In the genomic region with DNA sequence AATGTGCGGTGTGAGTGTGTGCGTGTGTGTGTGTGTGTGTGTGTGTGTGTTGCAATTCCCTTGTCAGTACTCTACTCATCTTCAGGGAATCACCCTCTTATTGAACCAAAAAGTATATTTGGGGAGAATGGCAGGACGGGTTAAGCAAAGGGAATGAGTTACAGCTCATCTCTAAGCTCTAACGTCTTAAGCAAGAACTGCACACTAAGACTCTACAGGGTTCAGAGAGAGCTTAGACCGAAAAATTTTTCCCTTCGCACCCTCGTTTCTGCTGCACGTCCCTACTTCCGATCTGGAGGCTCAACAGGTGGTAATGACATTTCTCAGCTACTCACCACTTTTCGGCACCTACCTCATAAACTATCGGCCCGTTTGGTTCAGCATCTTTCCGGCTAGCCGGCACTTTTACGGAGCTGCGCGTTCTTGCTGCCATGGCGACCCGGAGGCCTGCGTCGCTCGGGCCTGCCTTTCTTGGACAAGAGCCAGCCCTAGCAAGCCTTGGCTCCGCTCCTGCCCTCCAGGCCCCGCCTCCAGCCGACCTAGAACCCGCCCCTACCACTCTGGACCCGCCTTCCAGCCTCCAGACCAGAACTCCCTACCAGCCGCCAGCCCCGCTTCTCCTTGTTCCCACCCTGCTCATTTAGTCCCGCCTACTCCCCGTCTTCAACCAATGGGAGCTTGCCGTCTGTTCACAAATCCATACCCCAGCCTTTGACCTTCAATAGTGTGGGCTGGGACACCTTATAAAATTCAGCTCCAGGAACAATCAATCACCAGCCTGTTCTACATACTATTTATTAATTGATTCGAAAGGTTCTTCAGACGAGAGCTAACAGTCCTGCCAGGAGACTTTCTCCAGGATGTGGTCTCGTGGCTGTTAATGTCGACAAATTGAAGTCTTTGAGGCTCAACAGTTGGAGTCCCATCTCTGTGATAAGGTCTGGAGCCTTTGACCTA, we compare ENCODE assay signal across 8 mouse cellular contexts. TPM values are rescaled to one million over a fixed set of nuclear protein-coding genes. Genes with fewer than 3 reads are reported as not detected.
DNase-seq lines count a peak whose midpoint lies in the region; ATAC-seq and TF ChIP-seq lines count a peak whose summit lies in the region.

A gene (minus strand): TSS at position 604 of the 957 bp plus-strand sequence.

- H3K9ac ChIP-seq in forebrain, embryonic 13.5 days = no peak within 1 kb of the TSS; the same call in 1 of the 2 replicates
- no peak within 1 kb of the TSS for H3K9ac ChIP-seq in liver, embryonic 16.5 days (ENCODE audit: low read depth, low read length)
- H3K9ac ChIP-seq in neural tube, embryonic 14.5 days (replicated peaks; ENCODE audit: low read depth, low read length) = no peak within 1 kb of the TSS

- TF ChIP-seq POLR2A in testis, adult 2 months (IDR thresholded peaks at IDR 0.05; ENCODE audit: control insufficient read depth, low read depth, low read length) = peak; percentile 46; the same call in 1 of the 2 replicates

- intact Hi-C loops in heart, postnatal 10 days (cut with DNase I) = loop anchor here (10.0 kb wide), 1 partner anchor 294 kb away; no protein-coding TSS in a partner anchor

- peak; percentile 96 to 97 for DNase-seq in heart, postnatal 10 days
- peak; percentile 73 for DNase-seq in large intestine, adult 2 months (ENCODE audit: low read depth, low spot score)

- ATAC-seq in cerebellum, adult (ENCODE audit: insufficient number of reproducible peaks, low FRiP score, low TSS enrichment) = peak; percentile 85
- peak; percentile 97 for ATAC-seq in forebrain, embryonic 13.5 days
- peak; percentile 99 for ATAC-seq in liver, embryonic 16.5 days (ENCODE audit: low read depth)
- ATAC-seq in neural tube, embryonic 14.5 days (ENCODE audit: low read depth) = peak; percentile 96

- no peak for TF ChIP-seq CTCF in E14TG2a.4 (conservative IDR thresholded peaks at IDR 0.05; ENCODE audit: low read length)
- TF ChIP-seq CTCF in testis, adult 2 months (IDR thresholded peaks at IDR 0.05; ENCODE audit: control insufficient read depth, insufficient read depth, insufficient replicate concordance, low read depth, low read length) = no peak

- WGBS in forebrain, embryonic 13.5 days = 14% methylated on average over 36 of the region's 36 CpGs
- WGBS in large intestine, adult 2 months = 11% methylated on average over 36 of the region's 36 CpGs
- 9% methylated on average over 36 of the region's 36 CpGs for WGBS in liver, embryonic 16.5 days (ENCODE audit: insufficient replicate concordance)
- WGBS in neural tube, embryonic 14.5 days = 14% methylated on average over 36 of the region's 36 CpGs

- H3K27me3 ChIP-seq in E14TG2a.4 (ENCODE audit: insufficient read depth, low read length) = no peaks in the 10 kb centered on the region
- 0 out of 2 replicates have a peak, but pooled peaks cover 2% of the 10 kb centered on the region for H3K27me3 ChIP-seq in forebrain, embryonic 13.5 days
- no peaks in the 10 kb centered on the region for H3K27me3 ChIP-seq in liver, embryonic 16.5 days (ENCODE audit: control insufficient read depth, insufficient read depth, low read depth, low read length)
- no peaks in the 10 kb centered on the region for H3K27me3 ChIP-seq in neural tube, embryonic 14.5 days (ENCODE audit: control insufficient read depth, insufficient read depth, low read length)
- no peaks in the 10 kb centered on the region for H3K27me3 ChIP-seq in testis, adult 2 months (ENCODE audit: control insufficient read depth, insufficient read depth, low read length)

- peaks cover 61% of the 10 kb centered on the region for H3K4me1 ChIP-seq in E14TG2a.4 (replicated peaks; ENCODE audit: low read depth, low read length)
- H3K4me1 ChIP-seq in forebrain, embryonic 13.5 days = peaks cover 9% of the 10 kb centered on the region
- H3K4me1 ChIP-seq in liver, embryonic 16.5 days (ENCODE audit: control insufficient read depth, low read depth, low read length) = peaks cover 12% of the 10 kb centered on the region
- H3K4me1 ChIP-seq in neural tube, embryonic 14.5 days (ENCODE audit: control insufficient read depth, insufficient read depth, low read length) = 0 out of 2 replicates have a peak, but pooled peaks cover 6% of the 10 kb centered on the region
- peaks cover 8% of the 10 kb centered on the region for H3K4me1 ChIP-seq in testis, adult 2 months (ENCODE audit: control insufficient read depth, insufficient read depth, low read length)

- H3K4me3 ChIP-seq in E14TG2a.4 (replicated peaks; ENCODE audit: low read length) = peak within 1 kb of the TSS; percentile 72
- H3K4me3 ChIP-seq in forebrain, embryonic 13.5 days = peak within 1 kb of the TSS; percentile 36
- H3K4me3 ChIP-seq in liver, embryonic 16.5 days (ENCODE audit: low read depth, low read length) = peak within 1 kb of the TSS; percentile 39
- H3K4me3 ChIP-seq in neural tube, embryonic 14.5 days (ENCODE audit: low read depth, low read length) = peak within 1 kb of the TSS; percentile 29
- H3K4me3 ChIP-seq in testis, adult 2 months (ENCODE audit: control insufficient read depth, low read depth, low read length) = peak within 1 kb of the TSS; percentile 86

- no peak within 1 kb of the TSS for H3K27ac ChIP-seq in forebrain, embryonic 13.5 days
- no peak within 1 kb of the TSS for H3K27ac ChIP-seq in liver, embryonic 16.5 days (ENCODE audit: low read length)
- no peak within 1 kb of the TSS for H3K27ac ChIP-seq in neural tube, embryonic 14.5 days (ENCODE audit: low read depth, low read length)
- peak within 1 kb of the TSS; percentile 80 for H3K27ac ChIP-seq in testis, adult 2 months (ENCODE audit: control insufficient read depth, insufficient read depth, low read depth, low read length)

- H3K36me3 ChIP-seq in E14TG2a.4 (ENCODE audit: insufficient read depth, low read length) = 0 out of 2 replicates have a peak, but pooled peaks cover 3% of the 10 kb centered on the region
- no peaks in the 10 kb centered on the region for H3K36me3 ChIP-seq in forebrain, embryonic 13.5 days (ENCODE audit: poor library complexity, severe bottlenecking)
- no peaks in the 10 kb centered on the region for H3K36me3 ChIP-seq in liver, embryonic 16.5 days (ENCODE audit: control insufficient read depth, insufficient read depth)
- H3K36me3 ChIP-seq in neural tube, embryonic 14.5 days (ENCODE audit: control insufficient read depth, insufficient read depth, low read length) = no peaks in the 10 kb centered on the region
- H3K36me3 ChIP-seq in testis, adult 2 months (ENCODE audit: control insufficient read depth, insufficient read depth, low read length) = no peaks in the 10 kb centered on the region

- H3K4me2 ChIP-seq in forebrain, embryonic 13.5 days = peak within 1 kb of the TSS; percentile 64
- peak within 1 kb of the TSS; percentile 60 for H3K4me2 ChIP-seq in liver, embryonic 16.5 days (ENCODE audit: low read depth, low read length)
- peak within 1 kb of the TSS; percentile 62 for H3K4me2 ChIP-seq in neural tube, embryonic 14.5 days (ENCODE audit: low read depth, low read length)

- no peaks in the 10 kb centered on the region for H3K9me3 ChIP-seq in E14TG2a.4 (ENCODE audit: low read length)
- H3K9me3 ChIP-seq in forebrain, embryonic 13.5 days (replicated peaks) = no peaks in the 10 kb centered on the region
- H3K9me3 ChIP-seq in liver, embryonic 16.5 days (replicated peaks; ENCODE audit: control insufficient read depth, low read length) = no peaks in the 10 kb centered on the region
- no peaks in the 10 kb centered on the region for H3K9me3 ChIP-seq in neural tube, embryonic 14.5 days (ENCODE audit: control insufficient read depth, low read length)

RNA-seq across cellular contexts. Expression of the gene that starts here (rescaled TPM):
- 20.2 and 21.4 TPM in 2 replicates for polyA plus RNA-seq in forebrain, embryonic 13.5 days (2015; fragmentation: Nextera tagmentation; extraction: Ambion mirVana)
- total RNA-seq in heart, postnatal 10 days (2021) = 1 to 10 TPM; 7.4 to 7.7 TPM
- 0.84 and 1.5 TPM in 2 replicates for polyA plus RNA-seq in large intestine, adult 2 months (2012; rRNA removed)
- polyA plus RNA-seq in liver, embryonic 16.5 days (2015; fragmentation: Nextera tagmentation; extraction: Ambion mirVana) = 2.2 and 2.7 TPM in 2 replicates
- polyA plus RNA-seq in neural tube, embryonic 14.5 days (2014; fragmentation: Nextera tagmentation; extraction: Ambion mirVana) = 39.2 and 41.4 TPM in 2 replicates
- 14.1 and 15.0 TPM in 2 replicates for polyA plus RNA-seq in testis, adult 2 months (2012; rRNA removed)

Comparison
In these comparisons a context has a peak if more than half of its experiments do, and no peak if none do; other contexts are left out.
1. H3K4me3 ChIP-seq: peak in every context shown above with its lines; median percentile 86 in testis, adult 2 months; 72 in E14TG2a.4; 39 in liver, embryonic 16.5 days; 36 in forebrain, embryonic 13.5 days; 29 in neural tube, embryonic 14.5 days.